Mouse (Mus musculus) CH12.LX (cell line): ENCODE data around the gene Ice2.

ENCODE experiments used
- CTCF ChIP-seq, 2 experiments: IDR thresholded peaks in 1 of 2; conservative IDR thresholded peaks in 1 of 2; 2 replicates each; pipeline ENCODE4 v1.5.1; 2011 to 2012; ENCODE audit warnings: low read depth in 2 of 2, low read length in 2 of 2, improper control_type of control experiment in 1 of 2, inconsistent platforms in 1 of 2, mild to moderate bottlenecking in 1 of 2, moderate library complexity in 1 of 2
- E2F4 ChIP-seq: IDR thresholded peaks from 2 replicates; pipeline ENCODE4 v1.6.1; 2011; ENCODE audit warnings: low read depth, low read length, improper control_type of control experiment; ENCODE audit not compliant: insufficient replicate concordance
- HCFC1 ChIP-seq: IDR thresholded peaks from 2 replicates; pipeline ENCODE4 v1.6.1; 2012; ENCODE audit warnings: low read depth, mild to moderate bottlenecking, inconsistent platforms, low read length, improper control_type of control experiment
- MAX ChIP-seq: IDR thresholded peaks from 2 replicates; pipeline ENCODE4 v1.6.1; 2011; ENCODE audit warnings: low read length, improper control_type of control experiment
- MAZ ChIP-seq: IDR thresholded peaks from 2 replicates; pipeline ENCODE4 v1.6.1; 2012; ENCODE audit warnings: low read depth, mild to moderate bottlenecking, inconsistent platforms, low read length, improper control_type of control experiment, moderate library complexity
- MXI1 ChIP-seq: IDR thresholded peaks from 2 replicates; pipeline ENCODE4 v1.6.1; 2011; ENCODE audit warnings: mild to moderate bottlenecking, low read depth, low read length, improper control_type of control experiment
- NELFE ChIP-seq: IDR thresholded peaks from 2 replicates; pipeline ENCODE4 v1.6.1; 2011; ENCODE audit warnings: low read depth, low read length, improper control_type of control experiment
- POLR2A ChIP-seq: IDR thresholded peaks from 2 replicates; pipeline ENCODE4 v1.6.1; 2011; ENCODE audit warnings: low read depth, mild to moderate bottlenecking, improper control_type of control experiment, low read length
- TCF12 ChIP-seq: IDR thresholded peaks from 2 replicates; pipeline ENCODE4 v1.6.1; 2014; ENCODE audit warnings: low read depth, mild to moderate bottlenecking, inconsistent platforms, low read length, improper control_type of control experiment
- USF2 ChIP-seq: conservative IDR thresholded peaks from 2 replicates; pipeline ENCODE4 v1.6.1; 2011; ENCODE audit warnings: low read depth, low read length, improper control_type of control experiment

DNA sequence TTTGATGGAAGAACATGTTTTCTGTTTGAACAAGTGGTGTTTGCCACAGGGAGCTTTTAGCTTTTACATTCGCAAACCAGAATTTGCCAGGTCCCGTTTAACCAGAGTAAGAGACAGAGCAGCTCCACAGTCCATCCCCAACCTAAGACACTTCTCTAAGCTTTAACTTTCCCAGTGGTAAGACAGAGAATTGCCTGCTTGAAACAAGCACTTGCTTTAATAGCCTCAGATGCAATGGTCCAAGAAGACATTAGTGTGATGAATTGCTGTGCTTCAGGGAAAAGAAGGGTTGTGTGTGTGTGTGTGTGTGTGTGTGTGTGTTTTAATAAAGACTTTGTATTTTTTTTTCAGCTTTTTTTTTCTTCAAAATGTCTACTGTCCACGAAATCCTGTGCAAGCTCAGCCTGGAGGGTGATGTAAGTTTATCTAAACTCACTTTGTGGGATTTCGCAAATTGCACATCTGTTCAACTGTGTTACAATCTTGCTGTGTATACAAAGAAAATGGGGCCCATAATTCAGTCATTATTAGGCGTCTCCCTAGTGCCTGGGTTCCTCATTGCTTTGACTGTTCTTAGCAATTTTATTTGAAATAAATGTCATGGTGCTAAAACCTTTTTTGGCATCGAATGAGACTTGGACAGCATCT lies 66.5 kb downstream of the Ice2 start:
- TF ChIP-seq CTCF (conservative IDR thresholded peaks at IDR 0.05 in 1 of 2, IDR thresholded peaks at IDR 0.05 in 1 of 2; ENCODE audit: low read depth in 2 of 2, low read length in 2 of 2) (no peak), MAZ (no peak), NELFE (no peak), MAX (no peak), TCF12 (no peak), HCFC1 (no peak), USF2 (no peak), POLR2A (no peak), MXI1 (no peak), E2F4 (no peak)
